Comparison of ENCODE assay signal across 10 mouse cellular contexts in the genomic region with DNA sequence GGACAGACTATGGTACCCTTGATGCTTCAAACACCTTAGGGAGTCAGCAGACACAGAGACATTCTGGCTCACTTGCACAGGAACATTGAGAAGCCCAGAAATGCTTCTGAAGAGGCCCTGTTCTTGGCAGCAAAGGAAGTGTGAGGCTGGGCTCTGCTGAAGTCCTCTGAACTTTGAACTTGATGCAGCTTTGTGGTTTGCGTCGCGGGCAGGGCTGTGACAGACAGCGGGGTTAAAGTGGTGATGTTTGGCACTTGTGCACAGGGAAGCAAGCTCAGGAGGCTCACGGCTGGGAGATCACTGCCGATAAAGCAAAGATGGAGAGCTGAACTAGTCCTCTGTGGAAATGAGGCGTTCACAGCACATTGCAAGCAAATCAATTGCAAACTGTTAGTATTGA.
A peak's percentile ranks its signal among the peaks of the same experiment; 100 is the strongest.
DNase-seq lines count a peak whose midpoint lies in the region; ATAC-seq lines count a peak whose summit lies in the region.
"Had no signal": no experiment of that assay in that cellular context is flagged by ENCODE, and none has a peak within 500 bp of the region (broad histone marks: within the 10 kb centered on the region; RNA-seq: fewer than 3 reads in every experiment).

No protein-coding gene starts in this region.

- no peaks in the 10 kb centered on the region for H3K9me3 ChIP-seq in heart, embryonic 16.5 days (replicated peaks; ENCODE audit: control insufficient read depth, low read length)
- H3K9me3 ChIP-seq: embryonic facial prominence, embryonic 12.5 days had no signal

- 26% methylated on average over 7 of the region's 7 CpGs for WGBS in heart, embryonic 16.5 days

- H3K4me1 ChIP-seq in heart, embryonic 16.5 days (ENCODE audit: control insufficient read depth, insufficient read depth, low read length) = peaks cover 19% of the 10 kb centered on the region

- no peak for DNase-seq in heart, adult 8-10 months (ENCODE audit: low spot score)
- peak; percentile 44 for DNase-seq in kidney, postnatal 14 days
- peak; percentile 33 to 42 for DNase-seq in spleen, postnatal 36 days (ENCODE audit: low spot score in 2 of 2)
- no peak for DNase-seq in cerebellum, adult 8-10 months
- no peak for DNase-seq in ovary, adult 18-20 months (ENCODE audit: low spot score)
- DNase-seq in ovary, postnatal 14 days (ENCODE audit: low spot score) = no peak
- DNase-seq: right cerebral cortex, postnatal 4 days had no signal

- no peak overlapping the region for H3K9ac ChIP-seq in heart, embryonic 16.5 days (ENCODE audit: low read length)
- H3K9ac ChIP-seq: embryonic facial prominence, embryonic 12.5 days had no signal

- no peaks in the 10 kb centered on the region for H3K36me3 ChIP-seq in heart, embryonic 16.5 days (ENCODE audit: control insufficient read depth, insufficient read depth)
- H3K36me3 ChIP-seq: embryonic facial prominence, embryonic 12.5 days had no signal

- no peak overlapping the region for H3K4me2 ChIP-seq in heart, embryonic 16.5 days (ENCODE audit: low read depth, low read length)
- H3K4me2 ChIP-seq: embryonic facial prominence, embryonic 12.5 days had no signal

- peak overlapping the region; percentile 68 for H3K27ac ChIP-seq in heart, embryonic 16.5 days (ENCODE audit: low read length)
- H3K27ac ChIP-seq: embryonic facial prominence, embryonic 12.5 days had no signal

- no peak overlapping the region for H3K4me3 ChIP-seq in heart, embryonic 16.5 days (ENCODE audit: low read length)
- H3K4me3 ChIP-seq: embryonic facial prominence, embryonic 12.5 days had no signal

- peak; percentile 59; the same call in 1 of the 2 replicates for ATAC-seq in heart, embryonic 16.5 days (replicated peaks; ENCODE audit: extremely low read depth, insufficient read depth, low FRiP score)
- ATAC-seq in common myeloid progenitor, adult 5-6 weeks (replicated peaks; ENCODE audit: low read depth, poor library complexity, severe bottlenecking) = peak; percentile 80

- no peaks in the 10 kb centered on the region for H3K27me3 ChIP-seq in heart, embryonic 16.5 days (ENCODE audit: control insufficient read depth, insufficient read depth, low read length)
- H3K27me3 ChIP-seq: embryonic facial prominence, embryonic 12.5 days had no signal

Comparison
In these comparisons a context has a peak if more than half of its experiments do, and no peak if none do; other contexts are left out.
1. DNase-seq: peak in kidney, postnatal 14 days (single experiment) and spleen, postnatal 36 days (2 of 2); none in heart, adult 8-10 months (single experiment), cerebellum, adult 8-10 months (single experiment), ovary, adult 18-20 months (single experiment) and ovary, postnatal 14 days (single experiment).